Mouse (Mus musculus) gastrocnemius, adult 2 months (tissue): ENCODE data around the gene Gm26558. TPM values are rescaled to one million over a fixed set of nuclear protein-coding genes. Genes with fewer than 3 reads are reported as not detected.

ENCODE experiments used
- DNase-seq: peaks from one replicate; pipeline ENCODE4 v3.0.0; 2022
- H3K27ac ChIP-seq: fragments of 200-600 bp; 2 replicates; pipeline ENCODE4 v1.8.1; 2022; ENCODE audit warnings: mild to moderate bottlenecking
- H3K4me3 ChIP-seq: fragments of 200-600 bp; 2 replicates; pipeline ENCODE4 v1.8.1; 2022; ENCODE audit warnings: mild to moderate bottlenecking, moderate library complexity
- CTCF ChIP-seq: fragments of 200-600 bp; IDR thresholded peaks from 2 replicates; pipeline ENCODE4 v1.8.1; 2022; ENCODE audit warnings: antibody characterized with exemption, mild to moderate bottlenecking, moderate library complexity
- intact Hi-C: fragments of 180-260 bp; cut with DNase I; formaldehyde crosslinking; loops from one replicate; pipeline ENCODE4 v1.15.1; 2025
- total RNA-seq, 2 experiments: library from RNA; stranded (reverse); gene quantifications; 2 replicates each; pipeline ENCODE4 v1.2.3; 2021

Gm26558 gene
- total RNA-seq, 2 experiments from 2014 or later, result not detected

DNA sequence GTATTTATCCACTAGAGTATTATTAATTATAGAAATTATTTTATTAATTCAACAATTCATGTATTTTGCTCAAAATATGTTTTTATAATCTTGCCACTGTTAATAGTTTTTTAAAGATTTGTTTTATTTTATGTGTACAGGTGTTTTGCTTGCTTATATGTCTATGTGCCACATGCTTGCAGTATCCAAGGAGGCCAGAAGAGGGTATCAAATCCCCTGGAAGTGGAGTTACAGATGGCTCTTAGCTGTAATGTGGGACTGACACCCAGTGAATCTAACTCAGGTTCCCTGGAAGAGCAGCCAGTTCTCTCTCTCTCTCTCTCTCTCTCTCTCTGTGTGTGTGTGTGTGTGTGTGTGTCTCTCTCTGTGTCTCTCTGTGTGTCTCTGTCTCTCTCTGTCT is 20.9 kb downstream of the Gm26558 start:
- intact Hi-C loops, result no loop called here
- H3K4me3 ChIP-seq, result no peak overlapping the region
- H3K27ac ChIP-seq, result no peak overlapping the region
- no peak for TF ChIP-seq CTCF
- DNase-seq, result no peak

DNA sequence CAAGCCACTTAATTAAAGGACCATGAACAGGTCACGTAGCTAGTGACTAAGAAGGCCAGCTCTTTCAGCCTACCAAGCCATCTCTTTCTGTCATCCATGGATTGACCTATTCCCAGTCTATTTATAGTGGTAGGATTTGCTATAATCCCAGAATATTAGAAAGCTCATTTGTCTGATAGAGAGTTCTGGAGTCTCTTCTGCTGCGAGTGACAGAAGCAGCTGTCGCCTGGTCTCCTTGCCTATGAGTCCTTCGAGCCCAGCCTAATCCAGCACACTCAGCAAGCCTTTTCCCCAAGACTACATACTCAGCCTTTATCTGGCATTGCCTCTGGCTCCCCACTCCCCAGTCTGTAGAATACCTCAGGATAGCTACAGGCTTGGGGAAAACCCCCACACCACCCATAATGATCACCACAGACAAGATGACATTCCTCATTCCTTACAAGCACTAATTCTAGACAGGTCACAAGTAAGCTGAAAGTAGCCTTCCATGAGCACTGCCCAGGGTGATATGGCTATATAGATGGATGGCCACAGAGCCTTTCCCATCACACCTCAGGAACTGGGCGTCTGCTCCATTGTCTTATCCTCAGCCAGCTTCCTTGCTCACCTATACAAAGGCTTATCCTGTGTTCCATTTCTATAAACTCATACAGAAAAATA is 27.7 kb downstream of the Gm26558 start:
- no peak for TF ChIP-seq CTCF
- Histone ChIP-seq H3K27ac (no peak overlapping the region), H3K4me3 (no peak overlapping the region)
- DNase-seq, result no peak
- intact Hi-C loops, result no loop called here

DNA sequence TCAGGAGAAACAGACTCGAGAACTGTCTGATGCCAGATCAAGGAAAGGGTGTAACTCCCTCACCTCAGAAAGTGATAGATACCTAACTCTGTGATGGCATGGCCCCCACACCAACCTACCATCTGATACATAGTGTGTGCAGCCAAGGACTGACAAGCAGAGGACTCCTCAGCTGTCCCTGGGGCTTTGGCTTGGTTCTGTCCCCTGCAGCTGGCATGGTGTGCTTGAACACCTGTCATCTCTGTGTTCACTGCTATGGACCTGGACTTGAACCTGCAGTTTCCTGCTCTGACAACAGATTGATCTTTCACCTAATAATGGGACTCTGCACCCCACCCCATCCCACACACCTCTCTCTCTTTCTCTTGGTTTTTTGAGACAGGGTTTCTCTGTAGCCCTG is 29.5 kb downstream of the Gm26558 start:
- no peak overlapping the region for H3K27ac ChIP-seq
- no peak overlapping the region for H3K4me3 ChIP-seq
- no peak for TF ChIP-seq CTCF
- DNase-seq, result no peak
- intact Hi-C loops, result no loop called here

DNA sequence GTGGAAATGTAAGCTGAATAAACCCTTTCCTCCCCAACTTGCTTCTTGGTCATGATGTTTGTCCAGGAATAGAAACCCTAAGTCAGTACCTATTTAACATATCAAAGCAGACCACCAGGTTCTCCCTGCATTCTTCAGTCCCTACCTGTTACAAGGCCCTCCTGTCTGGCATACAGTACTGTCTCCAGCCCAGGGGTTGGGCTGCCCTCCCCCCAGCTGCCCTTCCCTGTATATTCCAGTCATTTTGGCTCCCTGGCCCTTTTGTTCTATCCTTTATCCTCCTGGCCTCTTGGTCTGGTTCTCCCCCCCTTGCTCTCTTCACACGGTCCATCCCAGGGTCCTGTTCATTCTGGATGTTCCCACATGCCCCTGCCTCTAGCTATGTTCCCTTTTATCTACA is 30.6 kb downstream of the Gm26558 start:
- TF ChIP-seq CTCF, result no peak
- DNase-seq, result no peak
- intact Hi-C loops, result no loop called here

DNA sequence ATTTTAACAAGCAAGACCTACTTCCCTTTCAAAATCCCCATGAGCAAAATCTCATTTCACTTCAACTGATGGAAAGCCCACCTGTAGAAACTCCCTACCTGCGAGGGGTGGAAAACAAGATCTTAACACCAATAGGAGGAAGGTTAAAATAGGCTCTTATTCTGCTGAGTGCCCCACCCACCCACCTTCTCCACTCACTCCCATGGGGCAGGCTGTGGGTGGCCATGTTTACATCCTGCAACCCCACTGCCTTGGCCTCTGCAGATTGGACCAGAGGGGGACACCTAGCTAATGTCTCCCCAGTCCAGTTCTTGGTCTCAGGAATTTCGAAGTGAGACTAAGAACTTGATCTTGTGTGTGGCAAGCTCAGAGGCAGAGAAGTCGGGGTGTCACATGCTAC is 32.0 kb downstream of the Gm26558 start:
- intact Hi-C loops, result no loop called here
- no peak overlapping the region for H3K4me3 ChIP-seq
- no peak overlapping the region for H3K27ac ChIP-seq
- no peak for DNase-seq
- TF ChIP-seq CTCF, result no peak

More for the DNA sequence above, 30.6 kb downstream of the Gm26558 start:
- no peak overlapping the region for H3K4me3 ChIP-seq
- no peak overlapping the region for H3K27ac ChIP-seq

DNA sequence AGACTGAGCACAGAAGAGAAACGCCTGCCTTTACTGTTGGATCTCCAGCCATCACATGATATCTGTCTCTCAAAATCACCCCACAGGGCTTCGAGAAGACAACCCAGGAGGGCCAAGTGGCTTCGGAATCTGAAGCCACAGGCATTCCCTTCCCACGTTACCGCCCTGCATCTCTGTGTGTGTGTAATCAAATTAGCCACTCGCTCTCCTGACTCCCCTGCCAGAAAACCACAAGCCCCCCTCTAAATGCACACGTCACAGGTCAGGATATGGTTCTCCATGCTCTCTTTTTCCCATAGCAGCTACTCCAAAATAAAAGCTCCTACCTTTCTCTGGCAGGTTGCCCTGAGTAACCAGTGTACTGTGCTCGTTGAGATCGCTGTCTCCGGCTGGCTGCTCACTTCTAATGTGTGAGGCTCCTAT is 32.6 kb downstream of the Gm26558 start:
- no peak for TF ChIP-seq CTCF
- intact Hi-C loops, result no loop called here
- DNase-seq, result no peak
- Histone ChIP-seq H3K27ac (no peak overlapping the region), H3K4me3 (no peak overlapping the region)

DNA sequence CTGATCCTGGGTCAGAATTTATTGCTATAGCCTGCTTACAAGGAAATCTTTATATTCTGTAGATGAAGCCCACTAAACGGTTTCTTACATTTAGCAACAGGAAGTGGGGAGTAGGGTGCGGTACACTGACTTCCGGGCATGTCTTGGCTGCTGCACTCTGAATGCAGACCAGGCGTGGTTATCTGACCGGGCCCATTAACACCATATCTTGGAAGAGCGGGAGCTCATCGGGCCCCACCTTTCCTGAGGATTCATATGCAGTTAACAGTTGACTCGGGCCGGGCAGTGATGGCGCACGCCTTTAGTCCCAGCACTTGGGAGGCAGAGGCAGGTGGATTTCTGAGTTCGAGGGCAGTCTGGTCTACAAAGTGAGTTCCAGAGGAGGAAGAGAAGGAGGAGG is 33.5 kb downstream of the Gm26558 start:
- Histone ChIP-seq H3K27ac (no peak overlapping the region), H3K4me3 (no peak overlapping the region)
- no peak for DNase-seq
- TF ChIP-seq CTCF, result no peak
- intact Hi-C loops, result no loop called here

DNA sequence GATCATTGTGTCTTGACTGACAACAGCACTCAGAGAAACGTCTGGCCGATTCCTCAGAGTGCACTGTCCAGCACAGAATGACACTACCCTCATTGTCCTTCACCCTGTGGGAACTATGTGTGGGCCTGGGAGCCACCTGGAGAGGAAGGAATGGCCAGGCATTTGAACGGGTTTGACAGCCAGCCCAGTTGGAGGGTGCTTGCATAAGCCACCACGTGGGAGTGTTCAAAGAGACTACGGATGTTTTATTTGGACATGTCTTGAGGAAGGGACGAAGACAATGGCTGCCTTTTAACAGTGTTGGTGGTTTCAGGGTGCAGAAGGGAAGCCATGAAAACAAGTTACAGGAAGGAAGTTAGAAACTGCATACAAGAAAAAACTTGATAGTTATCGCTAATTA is 36.1 kb downstream of the Gm26558 start:
- DNase-seq, result no peak
- Histone ChIP-seq H3K27ac (no peak overlapping the region), H3K4me3 (no peak overlapping the region)
- TF ChIP-seq CTCF, result no peak
- intact Hi-C loops, result no loop called here

DNA sequence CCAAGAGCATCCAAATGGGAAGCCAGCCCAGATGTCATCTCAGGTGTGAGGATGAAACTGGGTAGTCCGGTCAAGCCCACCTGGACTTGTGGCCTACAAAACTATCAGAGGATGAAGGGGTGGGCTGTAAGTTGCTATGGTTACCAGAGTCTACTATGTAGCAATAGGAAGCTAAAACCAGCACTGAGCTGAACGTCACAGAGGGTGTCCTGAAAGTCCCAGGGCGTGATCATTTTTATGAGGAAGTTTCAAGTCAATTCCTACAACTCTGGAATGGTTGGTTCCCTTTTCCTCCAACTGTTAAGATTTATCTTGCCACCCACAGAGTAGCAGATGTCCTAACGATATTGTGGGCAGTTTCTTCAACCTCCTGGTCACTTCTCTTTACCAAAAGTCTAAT is 39.7 kb downstream of the Gm26558 start:
- no peak for DNase-seq
- intact Hi-C loops, result no loop called here
- no peak overlapping the region for H3K27ac ChIP-seq
- H3K4me3 ChIP-seq, result no peak overlapping the region
- TF ChIP-seq CTCF, result no peak

DNA sequence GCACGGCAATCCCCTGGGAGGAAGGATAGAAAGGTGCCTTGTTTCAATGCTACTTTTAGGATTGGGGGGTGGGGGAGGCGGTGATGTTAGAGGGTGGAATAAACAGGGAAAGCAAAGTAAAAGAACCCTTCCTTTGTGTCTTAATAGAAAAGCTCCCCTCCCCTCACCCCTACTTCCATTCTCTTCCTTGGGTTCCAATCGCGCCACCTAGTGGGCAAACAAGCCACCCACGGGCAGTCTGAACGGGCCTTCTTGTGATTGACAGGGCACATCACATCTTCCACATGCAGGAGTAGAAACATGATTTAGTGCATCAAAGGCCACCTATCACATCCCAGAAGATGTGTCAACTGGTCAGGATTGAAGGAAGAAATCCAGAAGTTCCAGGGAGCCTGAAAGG is 41.7 kb downstream of the Gm26558 start:
- intact Hi-C loops, result no loop called here
- Histone ChIP-seq H3K4me3 (no peak overlapping the region), H3K27ac (no peak overlapping the region)
- no peak for DNase-seq
- TF ChIP-seq CTCF, result peak; percentile 32; the same call in 1 of the 2 replicates

DNA sequence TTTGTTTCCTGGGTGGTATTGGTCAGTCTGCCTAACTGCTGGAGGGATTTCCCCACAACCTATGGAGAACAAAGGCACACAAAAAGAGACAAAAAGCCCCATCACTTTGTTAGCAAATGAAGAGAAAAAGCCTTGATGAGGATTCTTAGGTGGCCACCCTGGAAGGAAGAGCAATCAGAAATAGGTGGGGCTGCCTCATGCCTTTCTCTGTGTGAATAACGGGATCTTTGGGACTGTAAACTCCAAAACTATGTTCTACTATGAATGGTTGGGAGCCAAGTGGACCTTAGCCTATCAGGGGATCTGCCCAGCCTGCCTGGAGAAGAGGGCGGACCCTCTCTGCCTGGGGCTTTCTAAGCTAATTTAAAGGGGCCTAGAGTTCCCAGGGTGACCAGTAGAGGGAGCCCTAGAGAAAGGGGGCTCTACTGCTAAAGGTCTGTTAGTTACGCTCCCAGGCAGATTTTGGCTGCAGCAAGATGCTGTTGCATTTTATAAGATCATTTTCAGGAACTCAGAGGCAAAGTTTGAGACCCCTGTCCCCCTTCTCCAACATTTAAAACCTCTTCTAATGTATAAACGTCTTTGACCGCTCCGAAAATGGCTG is 42.6 kb downstream of the Gm26558 start:
- TF ChIP-seq CTCF, result peak; percentile 49
- DNase-seq, result no peak
- intact Hi-C loops, result no loop called here
- Histone ChIP-seq H3K27ac (no peak overlapping the region), H3K4me3 (no peak overlapping the region)

DNA sequence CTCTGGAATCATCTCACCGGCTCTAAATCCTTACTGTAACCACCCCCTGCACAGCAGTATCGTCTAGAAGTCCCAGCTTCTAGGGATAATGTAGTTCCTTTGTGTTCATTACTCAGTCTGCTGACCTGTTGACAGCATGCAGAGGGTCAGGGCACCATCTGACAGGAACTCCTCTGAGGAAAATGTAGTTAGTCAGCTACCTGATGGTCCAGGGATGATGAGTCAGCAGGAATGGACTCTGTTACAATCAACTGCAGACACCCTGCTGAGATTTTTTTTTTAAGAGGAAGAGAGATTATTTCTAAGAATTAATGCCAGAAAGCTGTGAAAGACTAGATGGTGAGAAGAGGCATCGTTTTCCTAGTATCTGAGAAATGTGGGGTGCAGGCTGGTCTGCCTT is 45.3 kb downstream of the Gm26558 start:
- no peak for TF ChIP-seq CTCF
- no peak for DNase-seq
- intact Hi-C loops, result no loop called here
- Histone ChIP-seq H3K27ac (no peak overlapping the region), H3K4me3 (no peak overlapping the region)

DNA sequence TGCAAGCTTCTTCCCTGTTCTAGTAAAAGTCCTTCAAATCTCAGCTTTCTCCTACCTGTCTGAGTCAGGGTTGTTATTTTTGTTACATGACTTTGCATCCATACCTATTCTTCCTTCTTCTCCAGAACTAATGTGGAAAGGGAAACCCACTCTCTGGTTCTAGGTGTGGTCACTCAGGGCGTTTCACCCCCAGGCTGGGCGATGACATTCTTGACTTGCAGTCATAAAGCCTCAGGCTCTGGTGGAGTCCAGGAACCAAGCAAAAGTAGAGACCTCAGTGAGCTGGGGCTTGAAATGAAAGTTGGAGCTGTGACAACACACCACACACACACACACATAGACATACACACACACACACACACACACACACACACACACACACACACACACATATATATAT is 45.8 kb downstream of the Gm26558 start:
- DNase-seq, result no peak
- no peak overlapping the region for H3K27ac ChIP-seq
- intact Hi-C loops, result no loop called here
- TF ChIP-seq CTCF, result no peak
- H3K4me3 ChIP-seq, result no peak overlapping the region

DNA sequence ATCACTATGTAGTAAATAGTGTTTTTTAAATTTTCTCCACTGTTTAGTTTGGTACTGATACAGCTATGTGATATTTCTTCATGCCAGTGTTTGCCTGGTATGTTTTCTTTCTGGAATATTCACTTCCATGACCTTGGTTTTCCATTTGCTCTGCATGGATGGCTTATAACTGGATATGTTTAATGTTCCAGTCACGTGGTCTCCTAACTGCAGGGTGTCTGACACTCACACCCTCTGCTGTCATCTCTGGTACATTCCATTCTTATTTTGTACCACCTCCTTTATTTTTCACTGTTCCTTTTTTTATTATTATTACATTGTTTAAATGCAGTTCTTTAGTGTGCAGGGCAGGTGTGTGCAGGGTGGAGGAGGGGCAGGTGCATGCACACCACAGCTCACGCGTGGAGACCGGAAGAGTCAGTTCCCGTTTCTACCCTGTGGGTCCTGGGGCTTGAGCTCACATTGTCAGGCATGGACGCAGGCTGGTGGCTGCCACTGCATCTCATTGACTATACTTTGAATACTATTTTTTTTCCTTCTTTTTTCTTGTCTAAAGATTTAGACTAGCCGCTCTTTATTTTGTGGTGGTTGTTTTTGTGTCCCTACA is 47.1 kb downstream of the Gm26558 start:
- no peak for TF ChIP-seq CTCF
- intact Hi-C loops, result no loop called here
- Histone ChIP-seq H3K27ac (no peak overlapping the region), H3K4me3 (no peak overlapping the region)
- no peak for DNase-seq

Other genes starting within 250 kb of the Gm26558 start
- not detected for gene Sp5, start 187.2 kb downstream of the Gm26558 start, total RNA-seq
- not detected for gene Erich2, start 153.3 kb downstream of the Gm26558 start, total RNA-seq
- gene Gad1, start 109.0 kb downstream of the Gm26558 start, total RNA-seq, result 1 to 10 TPM; 1.2 to 2.9 TPM
- gene Gorasp2, start 532 bp downstream of the Gm26558 start, total RNA-seq, result 10 to 100 TPM; 77.9 to 78.6 TPM
- 10 to 100 TPM; 39.1 to 46.5 TPM for gene Tlk1, start 163.6 kb upstream of the Gm26558 start, total RNA-seq